Mouse (Mus musculus) CH12.LX (cell line): ENCODE data around the gene Ppp2r5c.

ENCODE experiments used
- CHD2 ChIP-seq: IDR thresholded peaks from 2 replicates; pipeline ENCODE4 v1.6.1; 2011; ENCODE audit warnings: low read length, improper control_type of control experiment
- CTCF ChIP-seq, 2 experiments: IDR thresholded peaks in 1 of 2; conservative IDR thresholded peaks in 1 of 2; 2 replicates each; pipeline ENCODE4 v1.5.1; 2011 to 2012; ENCODE audit warnings: low read depth in 2 of 2, low read length in 2 of 2, improper control_type of control experiment in 1 of 2, inconsistent platforms in 1 of 2, mild to moderate bottlenecking in 1 of 2, moderate library complexity in 1 of 2
- EP300 ChIP-seq: IDR thresholded peaks from 2 replicates; pipeline ENCODE4 v1.6.1; 2011; ENCODE audit warnings: low read length, improper control_type of control experiment
- JUN ChIP-seq: IDR thresholded peaks from 2 replicates; pipeline ENCODE4 v1.6.1; 2011; ENCODE audit warnings: low read depth, mild to moderate bottlenecking, low read length, improper control_type of control experiment, moderate library complexity; ENCODE audit not compliant: insufficient read depth
- MAX ChIP-seq: IDR thresholded peaks from 2 replicates; pipeline ENCODE4 v1.6.1; 2011; ENCODE audit warnings: low read length, improper control_type of control experiment
- NELFE ChIP-seq: IDR thresholded peaks from 2 replicates; pipeline ENCODE4 v1.6.1; 2011; ENCODE audit warnings: low read depth, low read length, improper control_type of control experiment
- POLR2A ChIP-seq: IDR thresholded peaks from 2 replicates; pipeline ENCODE4 v1.6.1; 2011; ENCODE audit warnings: low read depth, mild to moderate bottlenecking, improper control_type of control experiment, low read length
- POLR2AphosphoS2 ChIP-seq: IDR thresholded peaks from 2 replicates; pipeline ENCODE4 v1.6.1; 2011; ENCODE audit warnings: low read depth, low read length, improper control_type of control experiment
- SIN3A ChIP-seq: IDR thresholded peaks from 2 replicates; pipeline ENCODE4 v1.6.1; 2012; ENCODE audit warnings: low read length, improper control_type of control experiment, inconsistent platforms
- ZMIZ1 ChIP-seq: IDR thresholded peaks from 2 replicates; pipeline ENCODE4 v1.6.1; 2012; ENCODE audit warnings: low read depth, mild to moderate bottlenecking, inconsistent platforms, low read length, improper control_type of control experiment

DNA sequence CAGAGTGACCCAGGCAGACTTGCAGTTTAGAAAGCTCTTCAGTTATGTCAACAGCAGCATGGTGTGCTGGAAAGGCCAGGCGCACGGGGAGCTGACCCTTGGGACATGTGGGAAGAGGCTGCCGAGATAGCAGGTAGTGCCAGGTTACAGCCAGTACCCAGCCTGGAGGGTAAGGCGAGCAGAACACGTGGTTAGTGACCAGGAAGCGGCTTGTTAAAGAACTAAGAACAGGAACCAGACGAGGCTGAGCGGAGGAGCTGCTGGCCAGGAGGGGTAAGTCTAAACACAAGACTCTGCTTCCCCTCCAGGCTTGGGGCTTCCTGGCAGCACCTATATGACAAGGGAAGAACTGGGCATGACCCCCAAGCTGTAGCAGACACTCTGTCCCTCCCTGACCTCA lies 126.7 kb downstream of the Ppp2r5c start:
- TF ChIP-seq CTCF (conservative IDR thresholded peaks at IDR 0.05 in 1 of 2, IDR thresholded peaks at IDR 0.05 in 1 of 2; ENCODE audit: low read depth in 2 of 2, low read length in 2 of 2) (no peak), CHD2 (no peak), MAX (no peak), SIN3A (no peak), JUN (no peak), NELFE (no peak), EP300 (no peak), POLR2A (no peak), POLR2AphosphoS2 (no peak), ZMIZ1 (no peak)
